Mouse (Mus musculus): Measurements from ENCODE around the gene R3hdml. TPM values are rescaled to one million over a fixed set of nuclear protein-coding genes. Genes with fewer than 3 reads are reported as not detected.

The R3hdml gene
- total and polyA plus RNA-seq, 2 experiments from 2014 or later, result not detected

- Histone ChIP-seq H3K4me3 (ENCODE audit: low read depth, low read length) (peak within 1 kb of the TSS; percentile 69), H3K9me3 (replicated peaks; ENCODE audit: control insufficient read depth, low read length) (no peaks in the 10 kb centered on the region), H3K4me1 (ENCODE audit: control insufficient read depth, insufficient read depth) (peaks cover 10% of the 10 kb centered on the region; the same call in 1 of the 2 replicates), H3K27ac (ENCODE audit: low read depth) (peak within 1 kb of the TSS; percentile 54), H3K9ac (replicated peaks; ENCODE audit: low read depth, low read length) (peak within 1 kb of the TSS; percentile 59), H3K27me3 (ENCODE audit: control insufficient read depth, insufficient read depth, low read length) (no peaks in the 10 kb centered on the region), H3K36me3 (replicated peaks; ENCODE audit: control insufficient read depth, insufficient read depth, low read length) (peaks cover 26% of the 10 kb centered on the region), H3K4me2 (ENCODE audit: low read depth, low read length) (peak within 1 kb of the TSS; percentile 78)
- whole genome bisulfite sequencing, result under 1% methylated on average over 30 of the region's 30 CpGs
- ATAC-seq (ENCODE audit: insufficient read depth, low read depth) (peak; percentile 93), DNase-seq (ENCODE audit: low spot score) (peak; percentile 94)
- TF ChIP-seq CTCF (IDR thresholded peaks at IDR 0.05; ENCODE audit: low read depth) (peak; percentile 100), EP300 (IDR thresholded peaks at IDR 0.05; ENCODE audit: low read depth) (no peak)
These were observed 19.7 kb upstream of the R3hdml start, which contains the start of gene Fitm2 for GRCm38 (mm10) chr2:163472466-163472851. TSS of gene Fitm2 (minus strand) at chr2:163472629.

GRCm38 (mm10) chr2:163480191-163480825 is 11.8 kb upstream of the R3hdml start:
- no peak overlapping the region for H3K4me3 ChIP-seq (ENCODE audit: low read depth, low read length)
- TF ChIP-seq CTCF (IDR thresholded peaks at IDR 0.05; ENCODE audit: low read depth) (peak; percentile 39), EP300 (IDR thresholded peaks at IDR 0.05; ENCODE audit: low read depth) (no peak)
- peaks cover 25% of the 10 kb centered on the region for H3K27me3 ChIP-seq (ENCODE audit: control insufficient read depth, insufficient read depth, low read length)
- H3K4me2 ChIP-seq (ENCODE audit: low read depth, low read length), result no peak overlapping the region
- DNase-seq (ENCODE audit: low spot score) (no peak), ATAC-seq (ENCODE audit: insufficient read depth, low read depth) (no peak)
- H3K27ac ChIP-seq (ENCODE audit: low read depth), result no peak overlapping the region
- WGBS, result 54% methylated on average over 18 of the region's 18 CpGs
- no peaks in the 10 kb centered on the region for H3K9me3 ChIP-seq (replicated peaks; ENCODE audit: control insufficient read depth, low read length)
- no peak overlapping the region for H3K9ac ChIP-seq (replicated peaks; ENCODE audit: low read depth, low read length)
- no peaks in the 10 kb centered on the region; the same call in 1 of the 2 replicates for H3K4me1 ChIP-seq (ENCODE audit: control insufficient read depth, insufficient read depth)
- H3K36me3 ChIP-seq (replicated peaks; ENCODE audit: control insufficient read depth, insufficient read depth, low read length), result no peaks in the 10 kb centered on the region

GRCm38 (mm10) chr2:163481539-163482029 is 10.5 kb upstream of the R3hdml start:
- Histone ChIP-seq H3K27ac (ENCODE audit: low read depth) (no peak overlapping the region), H3K9ac (replicated peaks; ENCODE audit: low read depth, low read length) (no peak overlapping the region), H3K9me3 (replicated peaks; ENCODE audit: control insufficient read depth, low read length) (no peaks in the 10 kb centered on the region), H3K4me1 (ENCODE audit: control insufficient read depth, insufficient read depth) (no peaks in the 10 kb centered on the region; the same call in 1 of the 2 replicates), H3K4me3 (ENCODE audit: low read depth, low read length) (peak overlapping the region; percentile 10; the same call in 1 of the 2 replicates), H3K27me3 (ENCODE audit: control insufficient read depth, insufficient read depth, low read length) (peaks cover 25% of the 10 kb centered on the region), H3K36me3 (replicated peaks; ENCODE audit: control insufficient read depth, insufficient read depth, low read length) (no peaks in the 10 kb centered on the region), H3K4me2 (ENCODE audit: low read depth, low read length) (no peak overlapping the region)
- ATAC-seq (ENCODE audit: insufficient read depth, low read depth) (peak; percentile 39), DNase-seq (ENCODE audit: low spot score) (no peak)
- 3% methylated on average over 21 of the region's 21 CpGs for WGBS
- no peak for TF ChIP-seq EP300 (IDR thresholded peaks at IDR 0.05; ENCODE audit: low read depth)

- H3K36me3 ChIP-seq (replicated peaks; ENCODE audit: control insufficient read depth, insufficient read depth, low read length), result no peaks in the 10 kb centered on the region
- no peak overlapping the region for H3K4me3 ChIP-seq (ENCODE audit: low read depth, low read length)
- ATAC-seq (ENCODE audit: insufficient read depth, low read depth) (no peak), DNase-seq (ENCODE audit: low spot score) (no peak)
- H3K27ac ChIP-seq (ENCODE audit: low read depth), result no peak overlapping the region
- H3K27me3 ChIP-seq (ENCODE audit: control insufficient read depth, insufficient read depth, low read length), result peaks cover 9% of the 10 kb centered on the region
- H3K4me1 ChIP-seq (ENCODE audit: control insufficient read depth, insufficient read depth), result no peaks in the 10 kb centered on the region
- WGBS, result 87% methylated on average over 3 of the region's 3 CpGs
- no peaks in the 10 kb centered on the region for H3K9me3 ChIP-seq (replicated peaks; ENCODE audit: control insufficient read depth, low read length)
- H3K9ac ChIP-seq (replicated peaks; ENCODE audit: low read depth, low read length), result no peak overlapping the region
- TF ChIP-seq EP300 (IDR thresholded peaks at IDR 0.05; ENCODE audit: low read depth) (no peak), CTCF (IDR thresholded peaks at IDR 0.05; ENCODE audit: low read depth) (no peak)
- no peak overlapping the region for H3K4me2 ChIP-seq (ENCODE audit: low read depth, low read length)
These were observed 4.8 kb upstream of the R3hdml start for GRCm38 (mm10) chr2:163487360-163487759.

GRCm38 (mm10) chr2:163489725-163490291 is 2.3 kb upstream of the R3hdml start:
- H3K9me3 ChIP-seq (replicated peaks; ENCODE audit: control insufficient read depth, low read length), result no peaks in the 10 kb centered on the region
- H3K4me1 ChIP-seq (ENCODE audit: control insufficient read depth, insufficient read depth), result no peaks in the 10 kb centered on the region
- WGBS, result 45% methylated on average over 5 of the region's 5 CpGs
- no peak overlapping the region for H3K4me3 ChIP-seq (ENCODE audit: low read depth, low read length)
- no peaks in the 10 kb centered on the region for H3K36me3 ChIP-seq (replicated peaks; ENCODE audit: control insufficient read depth, insufficient read depth, low read length)
- peaks cover 10% of the 10 kb centered on the region; the same call in 1 of the 2 replicates for H3K27me3 ChIP-seq (ENCODE audit: control insufficient read depth, insufficient read depth, low read length)
- no peak overlapping the region for H3K27ac ChIP-seq (ENCODE audit: low read depth)
- no peak overlapping the region for H3K4me2 ChIP-seq (ENCODE audit: low read depth, low read length)
- no peak for ATAC-seq (ENCODE audit: insufficient read depth, low read depth)
- no peak for DNase-seq (ENCODE audit: low spot score)
- TF ChIP-seq EP300 (IDR thresholded peaks at IDR 0.05; ENCODE audit: low read depth), result no peak
- no peak overlapping the region for H3K9ac ChIP-seq (replicated peaks; ENCODE audit: low read depth, low read length)
